Mouse (Mus musculus): Measurements from ENCODE around the gene Mab21l1. TPM values are rescaled to one million over a fixed set of nuclear protein-coding genes. Genes with fewer than 3 reads are reported as not detected.

Mab21l1 gene
- polyA plus RNA-seq, 1 experiment from 2014 or later = 0.59 TPM

GRCm38 (mm10) chr3:55790609-55791008 lies 8.3 kb downstream of the Mab21l1 start:
- Histone ChIP-seq H3K9ac (ENCODE audit: low read length) (no peak overlapping the region), H3K4me3 (ENCODE audit: low read length) (no peak overlapping the region), H3K4me1 (replicated peaks; ENCODE audit: control insufficient read depth, insufficient read depth, low read length) (peaks cover 7% of the 10 kb centered on the region; the same call in 1 of the 2 replicates), H3K27ac (ENCODE audit: low read length) (no peak overlapping the region), H3K36me3 (ENCODE audit: control insufficient read depth, insufficient read depth, low read length) (no peaks in the 10 kb centered on the region), H3K4me2 (ENCODE audit: low read depth, low read length) (no peak overlapping the region), H3K9me3 (ENCODE audit: control insufficient read depth, low read length) (no peaks in the 10 kb centered on the region), H3K27me3 (ENCODE audit: control insufficient read depth, insufficient read depth, low read depth, low read length) (peaks cover 10% of the 10 kb centered on the region)
- no peak for ATAC-seq (ENCODE audit: low read depth)
- WGBS = 81% methylated on average over 4 of the region's 4 CpGs

GRCm38 (mm10) chr3:55792251-55792650 lies 9.9 kb downstream of the Mab21l1 start:
- no peak overlapping the region for H3K27ac ChIP-seq (ENCODE audit: low read length)
- H3K4me3 ChIP-seq (ENCODE audit: low read length) = no peak overlapping the region
- H3K4me1 ChIP-seq (replicated peaks; ENCODE audit: control insufficient read depth, insufficient read depth, low read length) = peaks cover 7% of the 10 kb centered on the region; the same call in 1 of the 2 replicates

DNA sequence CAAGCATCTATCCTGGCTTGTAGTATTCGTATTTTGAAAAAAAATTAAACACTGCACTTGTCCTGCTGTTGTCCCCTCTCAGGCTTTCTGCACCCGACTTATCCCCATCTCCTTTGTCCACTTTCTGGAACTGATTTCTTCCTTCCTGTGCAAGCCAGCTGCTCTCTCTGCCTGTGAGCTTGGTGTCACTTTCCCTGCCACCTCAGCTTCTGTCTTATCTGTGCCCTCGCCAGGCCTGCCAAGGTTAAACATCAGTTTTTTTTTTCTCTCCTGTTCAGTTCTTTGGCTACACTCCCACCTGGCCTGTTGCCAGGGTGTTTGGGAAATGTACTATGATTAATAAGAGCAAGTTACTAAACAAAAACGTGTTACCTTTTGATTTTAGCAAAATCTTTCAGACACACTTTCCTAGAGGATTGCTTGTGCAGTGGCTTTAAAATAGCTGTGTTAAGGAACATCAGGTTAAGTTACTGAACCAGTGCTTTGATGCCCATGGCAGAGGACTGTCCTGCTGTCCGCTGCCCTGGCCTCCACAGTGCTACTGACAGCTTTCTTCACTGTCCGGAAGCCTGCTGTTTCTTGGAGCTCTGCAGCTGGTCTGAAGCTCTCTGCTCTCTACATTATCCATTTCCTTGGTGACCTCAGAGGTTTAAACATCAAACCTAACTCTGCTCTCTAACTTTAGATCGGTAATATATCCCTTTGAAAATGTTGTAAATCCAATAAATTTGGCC lies 11.7 kb downstream of the Mab21l1 start:
- peak; percentile 74 for ATAC-seq (ENCODE audit: low read depth)
- no peak overlapping the region for H3K4me3 ChIP-seq (ENCODE audit: low read length)
- peaks cover 4% of the 10 kb centered on the region; the same call in 1 of the 2 replicates for H3K4me1 ChIP-seq (replicated peaks; ENCODE audit: control insufficient read depth, insufficient read depth, low read length)
- H3K27ac ChIP-seq (ENCODE audit: low read length) = no peak overlapping the region; the same call in 1 of the 2 replicates
- no peak overlapping the region for H3K9ac ChIP-seq (ENCODE audit: low read length)
- 24% methylated on average over 7 of the region's 7 CpGs for WGBS
- no peaks in the 10 kb centered on the region for H3K27me3 ChIP-seq (ENCODE audit: control insufficient read depth, insufficient read depth, low read depth, low read length)
- no peaks in the 10 kb centered on the region for H3K9me3 ChIP-seq (ENCODE audit: control insufficient read depth, low read length)
- H3K4me2 ChIP-seq (ENCODE audit: low read depth, low read length) = no peak overlapping the region
- no peaks in the 10 kb centered on the region for H3K36me3 ChIP-seq (ENCODE audit: control insufficient read depth, insufficient read depth, low read length)

More at GRCm38 (mm10) chr3:55792251-55792650, 9.9 kb downstream of the Mab21l1 start:
- ATAC-seq (ENCODE audit: low read depth) = no peak
- H3K36me3 ChIP-seq (ENCODE audit: control insufficient read depth, insufficient read depth, low read length) = no peaks in the 10 kb centered on the region
- H3K9me3 ChIP-seq (ENCODE audit: control insufficient read depth, low read length) = no peaks in the 10 kb centered on the region
- no peaks in the 10 kb centered on the region for H3K27me3 ChIP-seq (ENCODE audit: control insufficient read depth, insufficient read depth, low read depth, low read length)
- 52% methylated on average over 5 of the region's 5 CpGs for WGBS
- no peak overlapping the region for H3K4me2 ChIP-seq (ENCODE audit: low read depth, low read length)
- H3K9ac ChIP-seq (ENCODE audit: low read length) = no peak overlapping the region

DNA sequence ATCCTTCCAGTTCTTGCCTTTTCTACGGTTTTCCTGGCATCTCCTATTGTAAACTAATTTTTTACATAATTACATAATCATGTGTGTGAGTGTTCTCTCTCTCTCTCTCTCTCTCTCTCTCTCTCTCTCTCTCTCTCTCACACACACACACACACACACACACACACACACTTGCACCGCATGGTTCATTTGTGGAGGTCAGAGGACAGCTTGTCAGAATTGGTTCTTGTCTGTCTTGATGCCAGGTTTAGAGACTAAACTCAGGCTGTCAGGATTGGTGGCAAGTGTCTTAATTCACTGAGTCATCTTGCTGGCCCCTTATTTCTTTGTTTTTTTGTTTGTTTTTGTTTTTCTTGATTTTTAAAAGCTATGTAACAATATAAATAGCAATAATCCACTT lies 12.5 kb downstream of the Mab21l1 start:
- Histone ChIP-seq H3K4me1 (replicated peaks; ENCODE audit: control insufficient read depth, insufficient read depth, low read length) (peaks cover 4% of the 10 kb centered on the region; the same call in 1 of the 2 replicates), H3K36me3 (ENCODE audit: control insufficient read depth, insufficient read depth, low read length) (no peaks in the 10 kb centered on the region), H3K27me3 (ENCODE audit: control insufficient read depth, insufficient read depth, low read depth, low read length) (no peaks in the 10 kb centered on the region), H3K9ac (ENCODE audit: low read length) (no peak overlapping the region), H3K9me3 (ENCODE audit: control insufficient read depth, low read length) (no peaks in the 10 kb centered on the region), H3K27ac (ENCODE audit: low read length) (no peak overlapping the region), H3K4me3 (ENCODE audit: low read length) (no peak overlapping the region), H3K4me2 (ENCODE audit: low read depth, low read length) (no peak overlapping the region)
- WGBS = 44% methylated on average over 2 of the region's 2 CpGs
- no peak for ATAC-seq (ENCODE audit: low read depth)

- ATAC-seq (ENCODE audit: low read depth) = no peak
- H3K9me3 ChIP-seq (ENCODE audit: control insufficient read depth, low read length) = no peaks in the 10 kb centered on the region
- H3K27me3 ChIP-seq (ENCODE audit: control insufficient read depth, insufficient read depth, low read depth, low read length) = no peaks in the 10 kb centered on the region
- no peak overlapping the region for H3K27ac ChIP-seq (ENCODE audit: low read length)
- no peaks in the 10 kb centered on the region for H3K36me3 ChIP-seq (ENCODE audit: control insufficient read depth, insufficient read depth, low read length)
- peaks cover 5% of the 10 kb centered on the region for H3K4me1 ChIP-seq (replicated peaks; ENCODE audit: control insufficient read depth, insufficient read depth, low read length)
- no peak overlapping the region for H3K4me2 ChIP-seq (ENCODE audit: low read depth, low read length)
- 70% methylated on average over 5 of the region's 5 CpGs for WGBS
- H3K9ac ChIP-seq (ENCODE audit: low read length) = no peak overlapping the region
- H3K4me3 ChIP-seq (ENCODE audit: low read length) = no peak overlapping the region
Observed at GRCm38 (mm10) chr3:55814993-55815625, 32.8 kb downstream of the Mab21l1 start.

- no peak for ATAC-seq (ENCODE audit: low read depth)
- Histone ChIP-seq H3K9ac (ENCODE audit: low read length) (no peak overlapping the region), H3K36me3 (ENCODE audit: control insufficient read depth, insufficient read depth, low read length) (no peaks in the 10 kb centered on the region), H3K4me1 (replicated peaks; ENCODE audit: control insufficient read depth, insufficient read depth, low read length) (peaks cover 5% of the 10 kb centered on the region), H3K27me3 (ENCODE audit: control insufficient read depth, insufficient read depth, low read depth, low read length) (no peaks in the 10 kb centered on the region), H3K27ac (ENCODE audit: low read length) (no peak overlapping the region), H3K4me2 (ENCODE audit: low read depth, low read length) (no peak overlapping the region), H3K9me3 (ENCODE audit: control insufficient read depth, low read length) (no peaks in the 10 kb centered on the region), H3K4me3 (ENCODE audit: low read length) (no peak overlapping the region)
- WGBS = 52% methylated on average over 5 of the region's 5 CpGs
Observed at GRCm38 (mm10) chr3:55816096-55816495, 33.8 kb downstream of the Mab21l1 start.

GRCm38 (mm10) chr3:55816638-55817375 lies 34.5 kb downstream of the Mab21l1 start:
- no peak overlapping the region for H3K4me2 ChIP-seq (ENCODE audit: low read depth, low read length)
- no peaks in the 10 kb centered on the region for H3K9me3 ChIP-seq (ENCODE audit: control insufficient read depth, low read length)
- H3K27ac ChIP-seq (ENCODE audit: low read length) = no peak overlapping the region
- H3K27me3 ChIP-seq (ENCODE audit: control insufficient read depth, insufficient read depth, low read depth, low read length) = no peaks in the 10 kb centered on the region
- no peaks in the 10 kb centered on the region for H3K36me3 ChIP-seq (ENCODE audit: control insufficient read depth, insufficient read depth, low read length)
- ATAC-seq (ENCODE audit: low read depth) = peak; percentile 12; the same call in 1 of the 2 replicates
- 55% methylated on average over 6 of the region's 6 CpGs for WGBS
- no peak overlapping the region for H3K9ac ChIP-seq (ENCODE audit: low read length)
- H3K4me3 ChIP-seq (ENCODE audit: low read length) = no peak overlapping the region
- H3K4me1 ChIP-seq (replicated peaks; ENCODE audit: control insufficient read depth, insufficient read depth, low read length) = peaks cover 5% of the 10 kb centered on the region

GRCm38 (mm10) chr3:55818082-55818481 lies 35.8 kb downstream of the Mab21l1 start:
- no peaks in the 10 kb centered on the region for H3K9me3 ChIP-seq (ENCODE audit: control insufficient read depth, low read length)
- no peak overlapping the region for H3K9ac ChIP-seq (ENCODE audit: low read length)
- 39% methylated on average over 2 of the region's 2 CpGs for WGBS
- no peak overlapping the region for H3K4me2 ChIP-seq (ENCODE audit: low read depth, low read length)
- H3K27me3 ChIP-seq (ENCODE audit: control insufficient read depth, insufficient read depth, low read depth, low read length) = no peaks in the 10 kb centered on the region
- ATAC-seq (ENCODE audit: low read depth) = no peak
- H3K4me3 ChIP-seq (ENCODE audit: low read length) = no peak overlapping the region
- H3K4me1 ChIP-seq (replicated peaks; ENCODE audit: control insufficient read depth, insufficient read depth, low read length) = peaks cover 5% of the 10 kb centered on the region
- no peak overlapping the region for H3K27ac ChIP-seq (ENCODE audit: low read length)
- no peaks in the 10 kb centered on the region for H3K36me3 ChIP-seq (ENCODE audit: control insufficient read depth, insufficient read depth, low read length)

DNA sequence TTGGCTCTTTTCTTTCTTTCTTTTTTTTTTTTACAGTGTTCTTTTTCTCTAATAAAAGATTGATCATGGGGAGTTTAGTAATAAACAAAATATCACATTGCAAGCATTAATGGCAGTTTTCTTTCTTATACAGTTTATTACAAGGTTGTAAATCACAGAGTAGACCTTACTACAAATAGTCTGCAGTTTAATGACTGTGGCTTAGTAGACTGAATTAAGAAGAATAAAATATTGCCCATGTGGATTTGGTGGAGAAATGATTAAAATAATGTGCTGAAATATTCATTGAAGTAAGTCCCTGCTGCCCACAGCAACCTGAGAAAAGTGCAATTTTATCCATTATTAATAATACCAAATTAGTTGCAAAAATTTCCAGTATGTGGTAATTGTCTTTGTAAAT lies 37.3 kb downstream of the Mab21l1 start:
- H3K27ac ChIP-seq (ENCODE audit: low read length) = no peak overlapping the region
- no peak overlapping the region for H3K4me3 ChIP-seq (ENCODE audit: low read length)
- ATAC-seq (ENCODE audit: low read depth) = no peak
- no peaks in the 10 kb centered on the region for H3K27me3 ChIP-seq (ENCODE audit: control insufficient read depth, insufficient read depth, low read depth, low read length)
- H3K4me2 ChIP-seq (ENCODE audit: low read depth, low read length) = no peak overlapping the region
- no peaks in the 10 kb centered on the region for H3K36me3 ChIP-seq (ENCODE audit: control insufficient read depth, insufficient read depth, low read length)
- H3K9ac ChIP-seq (ENCODE audit: low read length) = no peak overlapping the region
- no peaks in the 10 kb centered on the region for H3K9me3 ChIP-seq (ENCODE audit: control insufficient read depth, low read length)
- peaks cover 5% of the 10 kb centered on the region for H3K4me1 ChIP-seq (replicated peaks; ENCODE audit: control insufficient read depth, insufficient read depth, low read length)
